Mouse (Mus musculus): ENCODE measurements around the gene Sdk1. TPM values are rescaled to one million over a fixed set of nuclear protein-coding genes. Genes with fewer than 3 reads are reported as not detected.

Sdk1 gene
- polyA plus RNA-seq, 1 experiment from 2014 or later: 4.0 TPM

DNA sequence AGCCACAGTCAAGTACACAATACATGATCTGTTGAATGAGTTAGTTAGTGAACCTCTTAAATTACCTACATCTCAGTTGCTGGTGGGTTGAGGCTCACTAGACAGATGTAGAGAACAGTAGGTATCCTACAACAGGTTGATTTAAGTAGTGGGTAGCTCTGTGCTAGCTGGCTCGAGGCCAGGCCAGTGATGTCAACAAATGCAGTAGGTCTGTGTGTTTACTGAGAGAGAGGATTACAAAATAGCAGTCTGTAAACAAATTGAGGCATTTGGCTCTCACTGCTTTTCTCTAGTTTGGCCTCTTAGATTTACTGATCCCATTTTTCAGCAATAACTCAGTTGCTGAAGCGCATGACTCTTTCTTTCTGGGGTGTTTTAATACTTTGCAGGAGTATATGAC is 70.5 kb downstream of the Sdk1 start:
- 61% methylated on average over 2 of the region's 2 CpGs for WGBS
- Histone ChIP-seq H3K36me3 (ENCODE audit: insufficient read depth, low read length) (no peaks in the 10 kb centered on the region), H3K4me2 (replicated peaks; ENCODE audit: low read depth, low read length) (no peak overlapping the region), H3K27me3 (ENCODE audit: insufficient read depth, low read length) (no peaks in the 10 kb centered on the region), H3K4me1 (ENCODE audit: insufficient read depth, low read length) (0 out of 2 replicates have a peak, but pooled peaks cover under 1% of the 10 kb centered on the region), H3K9me3 (ENCODE audit: low read length) (no peaks in the 10 kb centered on the region), H3K4me3 (ENCODE audit: low read length) (no peak overlapping the region), H3K27ac (ENCODE audit: low read length) (no peak overlapping the region), H3K9ac (replicated peaks; ENCODE audit: low read length) (no peak overlapping the region)
- no peak for ATAC-seq (ENCODE audit: low FRiP score, low TSS enrichment)

DNA sequence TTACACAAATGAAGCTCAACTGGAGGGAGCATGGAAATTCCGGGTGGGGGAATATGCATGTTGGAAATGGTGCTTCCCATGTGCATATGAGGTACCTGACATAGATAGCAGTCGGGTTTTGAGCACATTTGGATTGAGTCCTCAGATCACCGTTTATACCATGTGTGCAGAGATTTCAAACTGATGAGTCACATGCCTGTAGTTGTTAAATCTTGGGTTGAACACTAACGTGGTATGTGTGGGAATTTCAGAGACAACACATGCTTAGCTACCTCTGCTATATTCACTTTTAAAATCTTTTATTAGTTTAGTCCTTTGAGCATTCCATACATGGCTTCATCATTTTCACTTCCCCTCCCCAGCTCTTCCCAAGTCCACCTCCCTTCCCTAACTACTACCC is 71.0 kb downstream of the Sdk1 start:
- Histone ChIP-seq H3K4me1 (ENCODE audit: insufficient read depth, low read length) (0 out of 2 replicates have a peak, but pooled peaks cover 3% of the 10 kb centered on the region), H3K36me3 (ENCODE audit: insufficient read depth, low read length) (no peaks in the 10 kb centered on the region), H3K27ac (ENCODE audit: low read length) (no peak overlapping the region), H3K27me3 (ENCODE audit: insufficient read depth, low read length) (no peaks in the 10 kb centered on the region), H3K9me3 (ENCODE audit: low read length) (no peaks in the 10 kb centered on the region), H3K4me3 (ENCODE audit: low read length) (no peak overlapping the region), H3K9ac (replicated peaks; ENCODE audit: low read length) (no peak overlapping the region), H3K4me2 (replicated peaks; ENCODE audit: low read depth, low read length) (no peak overlapping the region)
- 83% methylated on average over 4 of the region's 4 CpGs for WGBS
- ATAC-seq (ENCODE audit: low FRiP score, low TSS enrichment): no peak

DNA sequence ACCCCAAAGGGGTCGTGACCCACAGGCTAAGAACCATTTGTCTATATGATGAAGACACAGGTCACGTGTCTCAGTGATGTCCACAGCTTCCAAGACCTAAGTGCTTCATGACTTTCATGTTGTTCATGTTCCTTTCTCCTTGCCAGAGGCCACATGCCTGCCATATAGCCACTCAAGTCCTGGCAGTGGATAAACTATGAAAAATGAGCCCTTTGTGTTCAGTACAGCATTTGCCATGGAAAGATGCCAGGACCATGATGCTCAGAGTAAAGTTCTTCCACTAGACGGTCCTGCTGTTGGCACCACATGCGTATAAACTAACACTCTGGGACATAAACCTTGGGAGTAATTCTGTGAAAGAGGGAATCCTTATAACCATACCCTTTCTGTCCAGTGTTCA is 75.8 kb downstream of the Sdk1 start:
- Histone ChIP-seq H3K9ac (replicated peaks; ENCODE audit: low read length) (no peak overlapping the region), H3K27ac (ENCODE audit: low read length) (no peak overlapping the region), H3K4me3 (ENCODE audit: low read length) (no peak overlapping the region), H3K4me1 (ENCODE audit: insufficient read depth, low read length) (peaks cover 3% of the 10 kb centered on the region; the same call in 1 of the 2 replicates), H3K4me2 (replicated peaks; ENCODE audit: low read depth, low read length) (no peak overlapping the region), H3K27me3 (ENCODE audit: insufficient read depth, low read length) (no peaks in the 10 kb centered on the region), H3K36me3 (ENCODE audit: insufficient read depth, low read length) (no peaks in the 10 kb centered on the region), H3K9me3 (ENCODE audit: low read length) (no peaks in the 10 kb centered on the region)
- ATAC-seq (ENCODE audit: low FRiP score, low TSS enrichment): no peak
- 78% methylated on average over 4 of the region's 4 CpGs for WGBS

DNA sequence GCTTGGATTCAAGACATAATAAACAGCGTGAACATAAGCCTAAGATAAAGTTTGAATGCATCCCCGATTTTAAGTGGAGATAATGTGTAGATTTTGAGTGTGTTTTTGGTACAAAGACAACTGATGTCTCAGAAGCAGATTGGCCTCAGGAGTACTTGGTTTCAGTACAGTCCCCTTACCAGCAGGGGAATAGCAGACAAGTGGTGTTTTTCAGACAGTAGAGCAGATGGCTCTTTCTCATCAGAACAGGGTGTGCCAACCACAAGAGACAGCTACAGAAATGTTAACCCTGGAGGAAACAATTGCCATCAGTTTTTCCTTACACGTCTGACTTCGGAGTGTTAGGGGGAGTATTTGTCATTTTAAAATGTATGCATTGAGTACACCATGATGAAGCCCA is 83.6 kb downstream of the Sdk1 start:
- ATAC-seq (ENCODE audit: low FRiP score, low TSS enrichment): no peak
- 79% methylated on average over 4 of the region's 4 CpGs for WGBS
- no peaks in the 10 kb centered on the region for H3K36me3 ChIP-seq (ENCODE audit: insufficient read depth, low read length)
- H3K4me1 ChIP-seq (ENCODE audit: insufficient read depth, low read length): no peaks in the 10 kb centered on the region
- H3K9ac ChIP-seq (replicated peaks; ENCODE audit: low read length): no peak overlapping the region
- no peaks in the 10 kb centered on the region for H3K27me3 ChIP-seq (ENCODE audit: insufficient read depth, low read length)
- no peak overlapping the region for H3K4me3 ChIP-seq (ENCODE audit: low read length)
- no peaks in the 10 kb centered on the region for H3K9me3 ChIP-seq (ENCODE audit: low read length)
- no peak overlapping the region for H3K4me2 ChIP-seq (replicated peaks; ENCODE audit: low read depth, low read length)
- no peak overlapping the region for H3K27ac ChIP-seq (ENCODE audit: low read length)

DNA sequence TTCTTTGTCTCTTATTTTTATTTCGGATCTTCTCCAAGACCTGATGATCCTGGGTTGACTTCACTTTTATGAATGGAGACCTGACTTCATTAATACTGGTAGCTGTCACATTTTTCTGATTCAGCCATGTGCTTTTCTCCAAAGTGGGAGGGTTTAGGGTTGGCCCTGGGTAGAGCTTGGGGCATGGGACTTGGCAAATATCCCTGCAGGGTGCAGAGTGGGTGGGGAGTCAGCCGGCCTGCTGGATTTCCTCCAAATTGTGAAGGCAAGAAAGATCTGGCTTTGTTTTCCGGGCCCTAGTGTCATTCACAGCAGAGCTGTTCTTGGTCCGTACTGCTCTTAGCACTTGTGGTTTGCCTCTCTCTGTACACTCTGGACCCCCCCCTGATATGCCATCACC is 103.1 kb downstream of the Sdk1 start:
- no peaks in the 10 kb centered on the region for H3K4me1 ChIP-seq (ENCODE audit: insufficient read depth, low read length)
- H3K9me3 ChIP-seq (ENCODE audit: low read length): peaks cover 4% of the 10 kb centered on the region; the same call in 1 of the 2 replicates
- H3K4me2 ChIP-seq (replicated peaks; ENCODE audit: low read depth, low read length): no peak overlapping the region
- ATAC-seq (ENCODE audit: low FRiP score, low TSS enrichment): no peak
- H3K27ac ChIP-seq (ENCODE audit: low read length): no peak overlapping the region
- H3K36me3 ChIP-seq (ENCODE audit: insufficient read depth, low read length): no peaks in the 10 kb centered on the region
- H3K4me3 ChIP-seq (ENCODE audit: low read length): no peak overlapping the region
- H3K27me3 ChIP-seq (ENCODE audit: insufficient read depth, low read length): no peaks in the 10 kb centered on the region
- WGBS: 70% methylated on average over 4 of the region's 4 CpGs
- H3K9ac ChIP-seq (replicated peaks; ENCODE audit: low read length): no peak overlapping the region

DNA sequence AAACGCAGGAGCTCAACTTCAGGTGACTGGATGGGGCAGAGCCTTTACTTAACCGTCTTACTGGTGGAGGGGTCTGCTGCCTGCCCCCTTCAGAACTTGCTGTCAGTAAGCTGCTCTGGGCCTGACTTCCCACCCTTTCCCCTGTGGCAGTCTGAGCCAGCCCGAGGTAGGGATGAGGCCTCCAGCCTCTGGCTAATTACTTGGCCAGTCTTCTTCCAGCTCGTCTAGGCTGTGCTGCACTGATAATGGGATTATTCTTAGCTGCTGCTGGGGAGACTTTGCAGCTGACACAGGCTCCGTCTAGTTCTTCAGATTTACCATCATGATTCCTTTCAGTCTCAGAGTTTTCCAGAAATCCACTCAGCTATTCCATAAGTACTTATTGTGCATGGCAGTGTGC is 104.2 kb downstream of the Sdk1 start:
- Histone ChIP-seq H3K4me2 (replicated peaks; ENCODE audit: low read depth, low read length) (no peak overlapping the region), H3K27me3 (ENCODE audit: insufficient read depth, low read length) (no peaks in the 10 kb centered on the region), H3K9ac (replicated peaks; ENCODE audit: low read length) (no peak overlapping the region), H3K27ac (ENCODE audit: low read length) (no peak overlapping the region), H3K9me3 (ENCODE audit: low read length) (peaks cover 4% of the 10 kb centered on the region; the same call in 1 of the 2 replicates), H3K36me3 (ENCODE audit: insufficient read depth, low read length) (no peaks in the 10 kb centered on the region), H3K4me1 (ENCODE audit: insufficient read depth, low read length) (no peaks in the 10 kb centered on the region), H3K4me3 (ENCODE audit: low read length) (no peak overlapping the region)
- no peak for ATAC-seq (ENCODE audit: low FRiP score, low TSS enrichment)
- 78% methylated on average over 5 of the region's 5 CpGs for WGBS

DNA sequence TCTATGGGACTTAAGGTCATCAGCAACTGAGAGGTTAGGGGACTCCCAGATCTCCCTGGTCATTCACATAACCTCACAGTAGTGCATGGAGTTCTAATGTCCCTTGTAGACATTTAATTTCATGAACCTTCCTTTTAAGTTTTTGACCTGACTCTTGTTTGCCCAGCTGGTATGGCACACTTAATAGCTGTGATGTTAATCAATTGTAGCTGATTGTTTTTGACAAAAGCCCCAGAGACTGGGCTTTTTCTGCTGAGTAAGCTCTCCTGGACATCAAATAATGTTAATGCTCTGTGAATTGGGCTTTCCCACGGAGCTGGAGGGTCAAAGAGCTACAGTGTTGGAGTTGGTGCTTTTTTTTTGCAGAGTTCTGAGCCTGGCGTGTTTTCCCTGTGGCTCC is 121.4 kb downstream of the Sdk1 start:
- no peaks in the 10 kb centered on the region for H3K9me3 ChIP-seq (ENCODE audit: low read length)
- no peaks in the 10 kb centered on the region for H3K27me3 ChIP-seq (ENCODE audit: insufficient read depth, low read length)
- H3K27ac ChIP-seq (ENCODE audit: low read length): no peak overlapping the region
- H3K36me3 ChIP-seq (ENCODE audit: insufficient read depth, low read length): no peaks in the 10 kb centered on the region
- ATAC-seq (ENCODE audit: low FRiP score, low TSS enrichment): no peak
- 32% methylated on average over 2 of the region's 2 CpGs for WGBS
- H3K4me2 ChIP-seq (replicated peaks; ENCODE audit: low read depth, low read length): no peak overlapping the region
- H3K4me1 ChIP-seq (ENCODE audit: insufficient read depth, low read length): no peaks in the 10 kb centered on the region
- H3K4me3 ChIP-seq (ENCODE audit: low read length): no peak overlapping the region
- H3K9ac ChIP-seq (replicated peaks; ENCODE audit: low read length): no peak overlapping the region

DNA sequence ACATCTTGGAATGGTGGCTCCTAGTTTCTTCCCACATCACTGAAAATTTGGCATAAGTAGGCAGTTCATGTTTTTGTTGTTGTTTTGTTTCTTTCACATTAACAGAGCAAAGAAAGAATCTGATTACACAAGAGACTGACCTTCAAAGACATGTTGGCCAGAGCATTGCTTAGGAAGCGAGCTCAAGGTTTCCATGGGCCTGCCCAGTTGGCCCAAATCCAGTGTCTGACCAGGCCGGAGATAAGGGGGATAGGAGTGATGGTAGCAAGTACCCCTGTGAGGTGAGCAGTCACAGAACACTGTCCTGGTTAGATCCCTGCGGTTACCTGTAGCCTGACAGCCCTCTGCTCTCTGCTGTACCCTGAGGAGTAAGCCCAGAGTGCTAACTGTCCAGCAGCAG is 122.7 kb downstream of the Sdk1 start:
- no peaks in the 10 kb centered on the region for H3K9me3 ChIP-seq (ENCODE audit: low read length)
- no peaks in the 10 kb centered on the region for H3K36me3 ChIP-seq (ENCODE audit: insufficient read depth, low read length)
- H3K27ac ChIP-seq (ENCODE audit: low read length): no peak overlapping the region
- H3K4me2 ChIP-seq (replicated peaks; ENCODE audit: low read depth, low read length): no peak overlapping the region
- H3K9ac ChIP-seq (replicated peaks; ENCODE audit: low read length): no peak overlapping the region
- H3K4me3 ChIP-seq (ENCODE audit: low read length): no peak overlapping the region
- H3K27me3 ChIP-seq (ENCODE audit: insufficient read depth, low read length): no peaks in the 10 kb centered on the region
- no peak for ATAC-seq (ENCODE audit: low FRiP score, low TSS enrichment)
- 86% methylated on average over 3 of the region's 3 CpGs for WGBS
- peaks cover 7% of the 10 kb centered on the region; the same call in 1 of the 2 replicates for H3K4me1 ChIP-seq (ENCODE audit: insufficient read depth, low read length)

DNA sequence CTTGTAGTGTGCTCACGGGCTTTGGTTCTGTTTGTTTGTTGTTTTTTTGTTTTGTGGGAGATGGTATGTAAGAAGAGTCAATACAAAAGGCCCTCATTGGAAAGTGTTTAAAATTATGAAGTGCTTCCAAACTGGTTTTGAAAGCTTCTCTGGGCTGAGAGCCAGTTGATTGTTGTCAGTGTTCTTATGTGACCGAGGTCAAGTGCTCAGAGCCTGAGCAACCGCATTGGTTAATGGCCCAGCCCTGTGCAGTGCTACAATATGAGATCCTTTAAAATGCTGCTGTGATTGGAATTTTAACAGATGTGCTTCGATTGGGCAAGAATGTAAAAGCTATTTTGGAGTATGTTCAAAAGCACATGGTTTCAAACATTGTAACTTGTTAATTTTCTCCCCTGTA is 127.3 kb downstream of the Sdk1 start:
- no peaks in the 10 kb centered on the region for H3K27me3 ChIP-seq (ENCODE audit: insufficient read depth, low read length)
- H3K4me1 ChIP-seq (ENCODE audit: insufficient read depth, low read length): peaks cover 7% of the 10 kb centered on the region; the same call in 1 of the 2 replicates
- WGBS: 44% methylated on average over 4 of the region's 4 CpGs
- no peak for ATAC-seq (ENCODE audit: low FRiP score, low TSS enrichment)
- no peak overlapping the region for H3K27ac ChIP-seq (ENCODE audit: low read length)
- no peaks in the 10 kb centered on the region for H3K36me3 ChIP-seq (ENCODE audit: insufficient read depth, low read length)
- no peaks in the 10 kb centered on the region for H3K9me3 ChIP-seq (ENCODE audit: low read length)
- H3K9ac ChIP-seq (replicated peaks; ENCODE audit: low read length): no peak overlapping the region
- H3K4me3 ChIP-seq (ENCODE audit: low read length): no peak overlapping the region
- H3K4me2 ChIP-seq (replicated peaks; ENCODE audit: low read depth, low read length): no peak overlapping the region

DNA sequence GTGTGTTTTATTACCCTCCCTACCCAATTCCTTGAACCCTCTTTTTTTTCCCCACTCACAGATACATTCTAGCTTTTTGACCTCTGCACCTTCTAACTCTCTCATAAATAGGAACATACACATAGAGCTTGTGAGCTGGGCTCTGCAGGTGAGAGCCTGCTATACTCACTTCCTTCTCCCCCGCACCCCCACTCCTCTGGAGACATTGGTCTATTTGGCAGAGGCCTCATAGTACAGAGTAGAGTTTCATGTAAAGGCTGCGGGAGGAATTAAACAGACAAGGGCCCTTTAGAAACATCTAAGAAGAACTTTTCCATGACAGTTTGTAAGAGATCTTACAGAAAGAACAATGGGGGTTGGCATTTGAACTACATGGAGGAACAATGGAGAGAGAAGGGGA is 133.5 kb downstream of the Sdk1 start:
- no peak overlapping the region for H3K4me2 ChIP-seq (replicated peaks; ENCODE audit: low read depth, low read length)
- H3K4me3 ChIP-seq (ENCODE audit: low read length): no peak overlapping the region
- WGBS: 74% methylated on average over 2 of the region's 2 CpGs
- no peaks in the 10 kb centered on the region for H3K27me3 ChIP-seq (ENCODE audit: insufficient read depth, low read length)
- no peak for ATAC-seq (ENCODE audit: low FRiP score, low TSS enrichment)
- peaks cover 19% of the 10 kb centered on the region for H3K4me1 ChIP-seq (ENCODE audit: insufficient read depth, low read length)
- H3K36me3 ChIP-seq (ENCODE audit: insufficient read depth, low read length): no peaks in the 10 kb centered on the region
- H3K27ac ChIP-seq (ENCODE audit: low read length): no peak overlapping the region
- no peaks in the 10 kb centered on the region for H3K9me3 ChIP-seq (ENCODE audit: low read length)
- H3K9ac ChIP-seq (replicated peaks; ENCODE audit: low read length): no peak overlapping the region

Measured in kidney, embryonic 16.5 days (tissue).